Mouse (Mus musculus) testis, adult 2 months (tissue): ENCODE data around the gene Praf2. TPM values are rescaled to one million over a fixed set of nuclear protein-coding genes. Genes with fewer than 3 reads are reported as not detected.
"Not testable (repeated sequence)": the region's sequence is repeated elsewhere in the genome, so short reads cannot be mapped to it uniquely, and the experiment has no call there.

ENCODE experiments used
- H3K27ac ChIP-seq: fragments of 200-500 bp; 2 replicates; pipeline ENCODE4 v1.5.1; 2012; ENCODE audit warnings: low read depth, low read length; ENCODE audit not compliant: control insufficient read depth, insufficient read depth
- H3K27me3 ChIP-seq: fragments of 200-500 bp; 2 replicates; pipeline ENCODE4 v1.6.1; 2012; ENCODE audit warnings: mild to moderate bottlenecking, low read length, moderate library complexity; ENCODE audit not compliant: control insufficient read depth, insufficient read depth
- H3K36me3 ChIP-seq: fragments of 200-500 bp; 2 replicates; pipeline ENCODE4 v1.6.1; 2012; ENCODE audit warnings: mild to moderate bottlenecking, low read length; ENCODE audit not compliant: control insufficient read depth, insufficient read depth
- H3K4me1 ChIP-seq: fragments of 200-500 bp; 2 replicates; pipeline ENCODE4 v1.6.1; 2012; ENCODE audit warnings: low read length; ENCODE audit not compliant: control insufficient read depth, insufficient read depth
- H3K4me3 ChIP-seq: fragments of 200-500 bp; 2 replicates; pipeline ENCODE4 v1.5.1; 2012; ENCODE audit warnings: low read depth, mild to moderate bottlenecking, low read length, moderate library complexity, mixed read lengths; ENCODE audit not compliant: control insufficient read depth
- CTCF ChIP-seq: fragments of 200-500 bp; IDR thresholded peaks from 2 replicates; pipeline ENCODE4 v1.5.1; 2012; ENCODE audit warnings: low read depth, mild to moderate bottlenecking, inconsistent platforms, low read length, moderate library complexity; ENCODE audit not compliant: control insufficient read depth, insufficient read depth, insufficient replicate concordance
- POLR2A ChIP-seq: fragments of 200-500 bp; IDR thresholded peaks from 2 replicates; pipeline ENCODE4 v1.6.1; 2012; ENCODE audit warnings: low read depth, mild to moderate bottlenecking, inconsistent platforms, low read length, moderate library complexity; ENCODE audit not compliant: control insufficient read depth
- polyA plus RNA-seq: library from polyadenylated mRNA; depleted of rRNA; stranded (reverse); fragments of >200 nt; gene quantifications from 2 replicates; pipeline ENCODE4 v1.2.3, GENCODE M21; 2012

Gene Praf2
- polyA plus RNA-seq, 1 experiment = 1.5 TPM

DNA sequence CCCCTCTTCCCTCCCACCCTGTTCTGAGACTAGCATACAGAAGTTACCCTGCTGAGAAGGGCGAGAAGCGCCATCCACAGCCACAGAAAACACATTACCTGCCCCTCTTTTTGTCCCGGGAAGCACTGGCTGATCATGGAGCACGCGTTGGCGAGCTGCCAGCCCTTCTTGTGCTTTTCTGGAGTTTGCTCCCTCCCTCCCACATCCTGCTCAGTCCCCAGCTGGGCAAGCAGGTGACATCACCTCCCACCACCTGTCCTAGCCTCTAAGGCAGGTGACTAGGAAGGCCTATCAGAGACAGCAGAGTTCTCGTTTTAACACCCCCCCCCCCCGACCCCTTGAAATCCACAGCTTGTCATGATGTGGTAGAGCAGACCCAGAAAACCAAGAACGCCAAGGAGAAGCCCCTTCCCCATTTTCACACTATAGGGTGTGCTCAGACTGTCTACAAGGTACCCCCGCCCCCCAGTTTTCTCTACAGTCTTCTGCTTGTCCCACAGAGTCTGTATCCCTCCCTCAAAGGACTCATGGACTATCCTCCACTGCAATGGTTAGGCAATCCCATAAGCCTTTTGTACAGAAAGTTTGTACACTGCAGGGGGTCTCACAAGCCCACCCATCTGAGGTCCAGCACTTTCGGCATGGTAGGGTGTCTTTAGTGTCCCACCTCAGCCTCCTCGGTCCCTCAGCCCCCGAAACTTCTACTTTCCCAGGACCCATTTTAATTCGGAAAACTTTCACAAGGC, 11.3 kb downstream of the Praf2 start:
- Histone ChIP-seq H3K4me1 (no peaks in the 10 kb centered on the region), H3K36me3 (no peaks in the 10 kb centered on the region), H3K27ac (no peak overlapping the region), H3K4me3 (no peak overlapping the region), H3K27me3 (no peaks in the 10 kb centered on the region)
- TF ChIP-seq CTCF (no peak), POLR2A (no peak)

GRCm38 (mm10) chrX:7740082-7740819, 12.0 kb downstream of the Praf2 start:
- H3K4me1 ChIP-seq = no peaks in the 10 kb centered on the region
- no peak overlapping the region for H3K4me3 ChIP-seq
- H3K27ac ChIP-seq = no peak overlapping the region
- no peaks in the 10 kb centered on the region for H3K36me3 ChIP-seq
- no peaks in the 10 kb centered on the region for H3K27me3 ChIP-seq
- TF ChIP-seq POLR2A = no peak
- no peak for TF ChIP-seq CTCF

GRCm38 (mm10) chrX:7741103-7741502, 12.9 kb downstream of the Praf2 start:
- Histone ChIP-seq H3K4me1 (no peaks in the 10 kb centered on the region), H3K27me3 (no peaks in the 10 kb centered on the region), H3K4me3 (no peak overlapping the region), H3K27ac (no peak overlapping the region), H3K36me3 (no peaks in the 10 kb centered on the region)
- TF ChIP-seq CTCF (no peak), POLR2A (no peak)

- no peaks in the 10 kb centered on the region for H3K4me1 ChIP-seq
- TF ChIP-seq POLR2A (no peak), CTCF (no peak)
- no peaks in the 10 kb centered on the region for H3K36me3 ChIP-seq
- no peaks in the 10 kb centered on the region for H3K27me3 ChIP-seq
- no peak overlapping the region for H3K4me3 ChIP-seq
- no peak overlapping the region for H3K27ac ChIP-seq
These were observed 15.2 kb downstream of the Praf2 start for GRCm38 (mm10) chrX:7743470-7743869.

- Histone ChIP-seq H3K27me3 (no peaks in the 10 kb centered on the region), H3K27ac (no peak overlapping the region), H3K4me1 (no peaks in the 10 kb centered on the region), H3K36me3 (no peaks in the 10 kb centered on the region), H3K4me3 (no peak overlapping the region)
- TF ChIP-seq POLR2A (no peak), CTCF (no peak)
These were observed 16.7 kb downstream of the Praf2 start for GRCm38 (mm10) chrX:7744940-7745339.

DNA sequence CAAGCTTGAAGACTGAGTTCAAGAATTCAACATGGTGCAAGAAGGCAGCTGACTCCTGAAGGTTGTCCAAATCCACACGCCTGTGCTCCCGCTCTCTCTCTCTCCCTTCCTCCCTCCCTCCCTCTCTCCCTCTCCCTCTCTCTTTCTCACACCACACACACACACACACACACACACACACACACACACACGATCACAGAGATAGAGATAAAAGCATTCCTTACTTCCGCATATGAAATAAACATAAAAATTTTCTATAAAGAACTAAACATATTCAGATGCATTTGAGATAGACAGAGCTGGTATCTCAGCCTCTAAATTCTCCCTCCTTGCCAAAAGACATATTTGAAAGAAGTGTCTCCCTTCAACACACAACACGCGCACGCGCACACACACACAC, 17.2 kb downstream of the Praf2 start:
- H3K4me3 ChIP-seq = no peak overlapping the region
- no peak overlapping the region for H3K27ac ChIP-seq
- TF ChIP-seq POLR2A (no peak), CTCF (no peak)
- no peaks in the 10 kb centered on the region for H3K36me3 ChIP-seq
- no peaks in the 10 kb centered on the region for H3K27me3 ChIP-seq
- 0 out of 2 replicates have a peak, but pooled peaks cover 2% of the 10 kb centered on the region for H3K4me1 ChIP-seq

DNA sequence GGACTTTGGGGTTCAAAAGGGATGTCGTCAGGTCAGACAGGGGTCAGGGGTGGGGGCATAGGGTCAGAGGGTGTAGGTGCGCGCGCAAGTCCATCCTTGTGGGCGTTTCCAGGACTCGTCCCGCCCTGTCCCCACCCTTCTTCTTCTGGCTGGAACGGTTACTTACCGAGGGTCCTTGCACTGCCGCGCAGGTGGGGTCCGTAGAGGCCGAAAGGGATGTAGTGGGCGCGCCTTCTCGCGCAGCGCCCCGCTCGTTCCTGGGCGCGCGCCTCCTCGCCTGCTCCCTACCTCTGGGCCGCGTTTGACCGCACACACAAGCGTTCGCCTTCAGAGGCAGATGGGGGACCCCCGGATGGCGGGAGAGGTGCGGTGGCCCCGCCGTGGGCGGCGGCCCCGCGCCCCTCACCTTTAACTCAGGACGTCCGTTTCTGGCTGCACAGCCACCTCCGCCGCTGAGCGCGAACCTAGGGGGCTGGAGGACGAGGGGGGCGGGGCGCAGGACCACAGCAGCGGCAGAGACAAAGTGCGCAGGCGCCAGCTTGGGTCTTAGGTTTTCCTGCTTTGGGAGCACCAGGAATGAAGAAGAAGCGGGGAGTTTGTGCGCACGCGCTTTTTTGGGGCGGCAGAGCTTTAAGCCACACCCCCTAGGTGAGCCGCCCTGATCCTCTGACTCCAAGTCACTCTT, 22.3 kb downstream of the Praf2 start, which contains the start of gene Ccdc120:
Gene Ccdc120 (minus strand): TSS at position 474 of the 685 bp plus-strand sequence.
- H3K27ac ChIP-seq = no peak within 1 kb of the TSS
- peak within 1 kb of the TSS; percentile 82 for H3K4me3 ChIP-seq
- 0 out of 2 replicates have a peak, but pooled peaks cover 2% of the 10 kb centered on the region for H3K4me1 ChIP-seq
- TF ChIP-seq CTCF (no peak), POLR2A (no peak)
- no peaks in the 10 kb centered on the region for H3K36me3 ChIP-seq
- no peaks in the 10 kb centered on the region for H3K27me3 ChIP-seq

- not testable (repeated sequence) for H3K36me3 ChIP-seq, H3K27me3 ChIP-seq, H3K4me3 ChIP-seq, H3K27ac ChIP-seq, H3K4me1 ChIP-seq
These were observed 25.4 kb downstream of the Praf2 start for GRCm38 (mm10) chrX:7753627-7754026.
